Mouse (Mus musculus) layer of hippocampus, postnatal 25 days (tissue): ENCODE data around the gene Fbxl22. TPM values are rescaled to one million over a fixed set of nuclear protein-coding genes. Genes with fewer than 3 reads are reported as not detected.

Experiments
- DNase-seq, 2 experiments: peaks; one replicate each; pipeline ENCODE4 v3.0.0; 2022; ENCODE audit warnings: mixed read lengths in 2 of 2, low spot score in 1 of 2; ENCODE audit errors: extremely low spot score in 1 of 2
- total RNA-seq, 2 experiments: library from RNA; stranded (reverse); gene quantifications; 2 replicates each; pipeline ENCODE4 v1.2.3; 2021

The Fbxl22 gene
- total RNA-seq, 2 experiments from 2014 or later, result 0.23 to 0.25 TPM

DNA sequence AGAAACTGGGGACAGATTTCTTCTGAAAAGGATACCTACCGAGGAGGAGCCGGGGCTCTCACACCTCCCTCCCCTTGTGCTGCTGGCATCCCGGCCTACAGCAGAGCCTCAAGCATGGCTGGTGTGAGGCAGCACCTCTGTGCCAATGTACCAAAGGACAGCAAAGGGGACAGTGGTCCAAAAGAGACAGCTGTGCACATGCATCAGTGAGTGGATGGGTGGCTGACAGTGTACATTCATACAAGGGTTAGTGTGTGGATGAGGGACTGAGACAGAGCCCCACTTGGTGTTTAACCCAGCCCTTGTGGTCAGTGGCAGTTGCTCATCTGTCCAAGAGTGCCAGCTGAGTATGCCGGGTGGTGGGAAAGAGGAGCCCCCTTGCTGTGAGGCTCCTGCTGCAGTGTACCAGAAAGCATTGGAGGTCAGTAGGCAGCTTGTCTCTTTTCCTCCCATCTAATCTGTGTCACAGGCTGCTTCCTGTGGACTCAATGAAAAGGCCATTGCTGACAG, 5.4 kb downstream of the Fbxl22 start:
- no peak for DNase-seq

DNA sequence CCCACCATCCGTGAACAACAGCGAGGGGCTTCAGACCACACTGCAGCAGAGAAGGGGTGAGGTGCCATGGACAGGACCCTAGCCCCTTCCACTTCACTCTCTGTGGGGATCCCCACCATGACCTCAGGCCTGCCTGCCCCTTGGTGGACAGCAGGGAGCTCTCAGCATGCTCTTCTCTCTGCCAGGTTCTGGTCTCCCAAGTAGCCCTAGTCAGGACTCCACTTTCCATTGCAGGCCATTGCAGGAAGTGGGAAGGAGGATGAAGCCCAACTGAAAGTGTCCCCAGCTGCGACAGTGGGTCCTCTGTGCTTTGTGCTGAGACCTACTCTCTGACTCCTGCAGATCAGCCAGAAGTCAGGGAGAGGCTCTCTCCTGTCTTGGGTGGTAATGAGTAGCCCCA, 6.7 kb downstream of the Fbxl22 start:
- no peak for DNase-seq

GRCm38 (mm10) chr9:66506424-66506823, 8.0 kb downstream of the Fbxl22 start:
- DNase-seq, result no peak

DNA sequence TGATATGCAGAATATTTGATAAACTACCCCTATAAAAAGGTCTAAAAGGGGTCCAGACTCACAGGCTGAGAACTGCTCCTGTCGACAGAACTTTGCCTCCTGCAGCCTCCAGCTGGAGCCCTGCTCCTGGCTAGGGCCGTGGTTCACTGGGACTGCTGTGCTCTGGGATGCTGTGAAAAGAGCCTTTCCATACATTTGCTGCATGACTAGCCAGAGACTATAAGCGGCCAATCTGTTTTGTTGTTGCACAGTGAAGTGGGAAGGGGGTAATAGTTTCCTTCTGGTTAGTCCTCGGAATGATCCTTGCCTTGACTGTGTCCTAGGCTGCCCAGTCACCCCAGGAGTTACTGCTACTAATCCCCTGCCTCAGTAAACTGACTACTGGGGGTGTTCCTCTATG, 8.4 kb downstream of the Fbxl22 start:
- DNase-seq, result no peak

- DNase-seq, result no peak
Observed at GRCm38 (mm10) chr9:66505141-66505917, 9.1 kb downstream of the Fbxl22 start.

DNA sequence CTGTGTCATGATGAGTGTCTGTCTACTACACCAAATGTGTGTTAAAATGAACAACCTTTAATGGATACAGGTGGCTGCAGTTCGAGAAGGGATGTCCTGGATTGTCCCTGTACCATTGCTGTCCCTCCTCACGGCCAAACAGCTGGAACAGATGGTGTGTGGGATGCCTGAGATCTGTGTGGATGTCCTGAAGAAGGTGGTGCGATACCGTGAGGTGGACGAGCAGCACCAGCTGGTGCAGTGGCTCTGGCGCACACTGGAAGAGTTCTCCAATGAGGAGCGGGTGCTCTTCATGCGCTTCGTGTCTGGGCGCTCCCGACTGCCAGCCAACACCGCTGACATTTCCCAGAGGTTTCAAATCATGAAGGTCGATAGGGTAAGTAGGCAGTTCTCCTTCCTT, 9.9 kb downstream of the Fbxl22 start:
- DNase-seq, result no peak

GRCm38 (mm10) chr9:66503879-66504411, 10.4 kb downstream of the Fbxl22 start:
- no peak for DNase-seq

GRCm38 (mm10) chr9:66501248-66501647, 13.1 kb downstream of the Fbxl22 start:
- DNase-seq, result no peak

DNA sequence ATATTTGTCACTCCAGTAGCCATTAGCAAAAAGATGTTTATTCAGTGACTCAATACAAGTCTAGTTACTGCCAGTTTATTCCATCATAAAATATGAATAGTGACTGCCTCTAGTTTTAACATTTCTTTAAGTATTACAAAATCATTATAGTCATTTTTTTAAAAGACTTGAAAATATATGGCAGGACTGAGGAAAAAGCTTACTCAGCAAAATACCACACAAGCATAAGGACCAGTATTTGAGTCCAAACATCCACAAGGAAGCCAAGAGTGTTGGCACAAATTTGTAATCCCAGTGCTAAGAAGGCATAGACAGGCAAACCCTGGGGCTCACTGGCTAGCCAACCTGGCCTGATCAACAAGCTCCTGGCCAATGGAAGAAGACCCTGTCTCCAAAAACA, 20.4 kb downstream of the Fbxl22 start:
- DNase-seq, result no peak

- no peak for DNase-seq
Observed at GRCm38 (mm10) chr9:66492361-66492760, 22.0 kb downstream of the Fbxl22 start.

- DNase-seq, result no peak
Observed at GRCm38 (mm10) chr9:66488786-66489185, 25.6 kb downstream of the Fbxl22 start.

DNA sequence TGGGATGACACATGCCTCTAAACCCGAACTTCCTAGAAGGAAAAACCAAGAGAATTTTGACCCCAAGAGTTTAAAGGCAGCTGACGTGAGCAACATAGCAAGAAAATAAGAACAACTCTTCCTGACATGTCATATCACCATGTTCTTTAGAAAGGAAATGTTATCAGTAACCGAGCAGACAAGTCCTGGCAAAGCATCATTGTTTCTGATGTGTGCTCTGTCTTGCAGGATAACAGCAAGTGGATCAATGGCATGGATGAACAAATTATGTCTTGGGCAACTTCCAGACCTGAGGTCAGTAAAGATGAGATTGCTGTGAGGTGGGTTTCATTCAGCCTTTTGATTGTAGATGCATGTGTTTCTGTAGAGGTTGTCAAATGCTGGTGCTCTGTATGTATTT, 31.0 kb downstream of the Fbxl22 start:
- DNase-seq, result no peak

DNA sequence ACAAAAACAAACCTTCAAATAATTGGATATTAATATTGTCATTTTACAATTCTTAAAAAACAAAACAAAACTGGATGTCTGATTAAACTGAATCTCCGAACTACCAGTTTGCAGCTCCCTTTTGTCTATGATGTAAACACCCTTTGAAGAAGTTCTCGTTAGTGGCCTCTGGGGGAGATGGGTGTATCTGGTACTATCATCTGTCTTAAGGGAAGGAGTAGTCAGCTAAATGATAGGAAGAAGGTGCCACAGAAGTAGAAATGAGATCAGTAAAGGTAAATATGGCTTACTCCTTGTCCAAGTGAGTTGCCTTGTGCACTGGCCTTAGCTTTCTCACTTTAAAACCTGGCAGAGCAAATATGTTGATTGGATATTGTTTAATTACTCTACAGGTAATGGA, 36.6 kb downstream of the Fbxl22 start:
- no peak for DNase-seq

GRCm38 (mm10) chr9:66465087-66465486, 49.3 kb downstream of the Fbxl22 start:
- DNase-seq, result no peak

Other genes with a start within 250 kb of the Fbxl22 start
- 100 to 1,000 TPM in 1 of 2 experiments, 10 to 100 TPM in 1; 95.4 to 121 TPM for gene Herc1, start 164.1 kb downstream of the Fbxl22 start, total RNA-seq
- 10 to 100 TPM; 37.6 to 38.6 TPM for gene Usp3, start 78.5 kb upstream of the Fbxl22 start, total RNA-seq
- gene Car12, start 199.1 kb upstream of the Fbxl22 start, total RNA-seq, result 10 to 100 TPM; 45.2 to 50.6 TPM